Mouse (Mus musculus) hindbrain, embryonic 12.5 days (tissue): Measurements from ENCODE around the gene Rimklb. TPM values are rescaled to one million over a fixed set of nuclear protein-coding genes. Genes with fewer than 3 reads are reported as not detected.
"Not testable (repeated sequence)": the region's sequence is repeated elsewhere in the genome, so short reads cannot be mapped to it uniquely, and the experiment has no call there.

Experiments used
- ATAC-seq: fragments of 200-750 bp; cut with Nextera tagmentation; 2 replicates; pipeline ENCODE4 v1.8.0; 2017; ENCODE audit warnings: moderate TSS enrichment; ENCODE audit not compliant: low FRiP score
- H3K27ac ChIP-seq: fragments of 300-500 bp; sonication (generic); 2 replicates; pipeline ENCODE4 v1.5.1; 2016; ENCODE audit warnings: mild to moderate bottlenecking
- H3K27me3 ChIP-seq: fragments of 300-500 bp; sonication (generic); 2 replicates; pipeline ENCODE4 v1.6.1; 2016; ENCODE audit warnings: mild to moderate bottlenecking
- H3K36me3 ChIP-seq: fragments of 300-500 bp; sonication (generic); 2 replicates; pipeline ENCODE4 v1.6.1; 2016; ENCODE audit warnings: mild to moderate bottlenecking
- H3K4me1 ChIP-seq: fragments of 300-500 bp; sonication (generic); 2 replicates; pipeline ENCODE4 v1.6.1; 2016
- H3K4me2 ChIP-seq: fragments of 300-500 bp; sonication (generic); replicated peaks from 2 replicates; pipeline ENCODE4 v1.6.1; 2016; ENCODE audit warnings: mild to moderate bottlenecking
- H3K4me3 ChIP-seq: fragments of 300-500 bp; sonication (generic); 2 replicates; pipeline ENCODE4 v1.5.1; 2016; ENCODE audit warnings: mild to moderate bottlenecking
- H3K9ac ChIP-seq: fragments of 300-500 bp; sonication (generic); 2 replicates; pipeline ENCODE4 v1.6.1; 2016; ENCODE audit warnings: mild to moderate bottlenecking, moderate library complexity
- H3K9me3 ChIP-seq: fragments of 300-500 bp; sonication (generic); replicated peaks from 2 replicates; pipeline ENCODE4 v1.6.1; 2016; ENCODE audit warnings: mild to moderate bottlenecking
- WGBS: fragments of 180-500 bp; shearing (Covaris S2); methylation state at CpG from one replicate; pipeline ENCODE4 v1.1.7; 2016; 5-methylcytosine and 5-hydroxymethylcytosine counted together
- polyA plus RNA-seq: library from polyadenylated mRNA; unstranded; fragments of >200 nt; fragmentation: Nextera tagmentation; extraction: Ambion mirVana; gene quantifications from 2 replicates; pipeline ENCODE4 v1.2.1, GENCODE M21; 2016

Rimklb gene
- polyA plus RNA-seq, result 78.4 and 90.9 TPM in 2 replicates

- Histone ChIP-seq H3K4me3 (no peak within 1 kb of the TSS), H3K9me3 (no peaks in the 10 kb centered on the region), H3K4me1 (peaks cover 19% of the 10 kb centered on the region), H3K36me3 (no peaks in the 10 kb centered on the region), H3K4me2 (no peak within 1 kb of the TSS), H3K9ac (no peak within 1 kb of the TSS), H3K27ac (no peak within 1 kb of the TSS), H3K27me3 (no peaks in the 10 kb centered on the region)
- ATAC-seq, result no peak
- 87% methylated on average over 5 of the region's 5 CpGs for WGBS
Observed at GRCm38 (mm10) chr6:122498661-122499060, at the start of gene Rimklb. Gene Rimklb, minus strand, starts transcription at chr6:122498761.

GRCm38 (mm10) chr6:122545948-122546347 lies 47.4 kb upstream of the Rimklb start:
- Histone ChIP-seq H3K27ac (no peak overlapping the region), H3K9me3 (no peaks in the 10 kb centered on the region), H3K9ac (no peak overlapping the region), H3K36me3 (no peaks in the 10 kb centered on the region), H3K27me3 (no peaks in the 10 kb centered on the region), H3K4me1 (no peaks in the 10 kb centered on the region), H3K4me2 (no peak overlapping the region), H3K4me3 (no peak overlapping the region)
- no peak for ATAC-seq
- WGBS, result 79% methylated on average over 10 of the region's 10 CpGs

- Histone ChIP-seq H3K9me3 (no peaks in the 10 kb centered on the region), H3K27me3 (no peaks in the 10 kb centered on the region), H3K9ac (no peak overlapping the region), H3K4me2 (no peak overlapping the region), H3K36me3 (no peaks in the 10 kb centered on the region), H3K4me3 (no peak overlapping the region), H3K4me1 (no peaks in the 10 kb centered on the region), H3K27ac (no peak overlapping the region)
- WGBS, result 81% methylated on average over 9 of the region's 9 CpGs
- no peak for ATAC-seq
Observed at GRCm38 (mm10) chr6:122545289-122545882, 46.8 kb upstream of the Rimklb start.

- Histone ChIP-seq H3K4me1 (no peaks in the 10 kb centered on the region), H3K4me3 (no peak overlapping the region), H3K9ac (0 out of 2 replicates have a peak overlapping the region, but pooled peaks have one; percentile 25), H3K27me3 (no peaks in the 10 kb centered on the region), H3K4me2 (no peak overlapping the region), H3K27ac (no peak overlapping the region), H3K9me3 (no peaks in the 10 kb centered on the region), H3K36me3 (no peaks in the 10 kb centered on the region)
- WGBS, result 100% methylated on average over 1 of the region's 1 CpGs
- no peak for ATAC-seq
Observed at GRCm38 (mm10) chr6:122544672-122545071, 46.1 kb upstream of the Rimklb start.

- H3K4me1 ChIP-seq, result no peaks in the 10 kb centered on the region
- H3K4me2 ChIP-seq, result no peak overlapping the region
- H3K27me3 ChIP-seq, result no peaks in the 10 kb centered on the region
- no peaks in the 10 kb centered on the region for H3K36me3 ChIP-seq
- H3K4me3 ChIP-seq, result no peak overlapping the region
- no peak overlapping the region for H3K27ac ChIP-seq
- WGBS, result 87% methylated on average over 5 of the region's 5 CpGs
- no peak overlapping the region for H3K9ac ChIP-seq
- ATAC-seq, result no peak
- H3K9me3 ChIP-seq, result no peaks in the 10 kb centered on the region
Observed at GRCm38 (mm10) chr6:122543574-122543973, 45.0 kb upstream of the Rimklb start.

- H3K27me3 ChIP-seq, H3K4me1 ChIP-seq, H3K9ac ChIP-seq, H3K36me3 ChIP-seq, ATAC-seq, H3K9me3 ChIP-seq, H3K27ac ChIP-seq, H3K4me2 ChIP-seq, H3K4me3 ChIP-seq: not testable (repeated sequence)
- WGBS, result 81% methylated on average over 5 of the region's 5 CpGs
Observed at GRCm38 (mm10) chr6:122542459-122542858, 43.9 kb upstream of the Rimklb start.

GRCm38 (mm10) chr6:122539564-122539963 lies 41.0 kb upstream of the Rimklb start:
- no peak overlapping the region for H3K4me2 ChIP-seq
- ATAC-seq, result no peak
- H3K4me3 ChIP-seq, result no peak overlapping the region
- H3K9me3 ChIP-seq, result no peaks in the 10 kb centered on the region
- no peaks in the 10 kb centered on the region for H3K36me3 ChIP-seq
- no peaks in the 10 kb centered on the region for H3K27me3 ChIP-seq
- H3K4me1 ChIP-seq, result no peaks in the 10 kb centered on the region
- WGBS, result 77% methylated on average over 9 of the region's 9 CpGs
- H3K27ac ChIP-seq, result no peak overlapping the region
- no peak overlapping the region for H3K9ac ChIP-seq

- no peak overlapping the region for H3K4me2 ChIP-seq
- H3K9ac ChIP-seq, result no peak overlapping the region
- no peak overlapping the region for H3K27ac ChIP-seq
- no peaks in the 10 kb centered on the region for H3K36me3 ChIP-seq
- H3K4me3 ChIP-seq, result no peak overlapping the region
- WGBS, result 40% methylated on average over 3 of the region's 3 CpGs
- no peaks in the 10 kb centered on the region for H3K9me3 ChIP-seq
- no peak for ATAC-seq
- H3K27me3 ChIP-seq, result no peaks in the 10 kb centered on the region
- H3K4me1 ChIP-seq, result peaks cover 7% of the 10 kb centered on the region; the same call in 1 of the 2 replicates
Observed at GRCm38 (mm10) chr6:122534032-122534431, 35.5 kb upstream of the Rimklb start.

GRCm38 (mm10) chr6:122532883-122533302 lies 34.3 kb upstream of the Rimklb start:
- Histone ChIP-seq H3K27me3 (no peaks in the 10 kb centered on the region), H3K36me3 (no peaks in the 10 kb centered on the region), H3K4me1 (peaks cover 7% of the 10 kb centered on the region; the same call in 1 of the 2 replicates), H3K4me2 (peak overlapping the region; percentile 38), H3K9ac (peak overlapping the region; percentile 28; the same call in 1 of the 2 replicates), H3K9me3 (no peaks in the 10 kb centered on the region), H3K27ac (no peak overlapping the region), H3K4me3 (0 out of 2 replicates have a peak overlapping the region, but pooled peaks have one; percentile 15)
- 11% methylated on average over 4 of the region's 4 CpGs for WGBS
- peak; percentile 43; the same call in 1 of the 2 replicates for ATAC-seq

- 68% methylated on average over 8 of the region's 8 CpGs for WGBS
- H3K4me3 ChIP-seq, result no peak overlapping the region
- no peak overlapping the region for H3K9ac ChIP-seq
- no peak for ATAC-seq
- peaks cover 7% of the 10 kb centered on the region; the same call in 1 of the 2 replicates for H3K4me1 ChIP-seq
- no peaks in the 10 kb centered on the region for H3K36me3 ChIP-seq
- no peak overlapping the region for H3K4me2 ChIP-seq
- no peaks in the 10 kb centered on the region for H3K27me3 ChIP-seq
- H3K27ac ChIP-seq, result no peak overlapping the region
- H3K9me3 ChIP-seq, result no peaks in the 10 kb centered on the region
Observed at GRCm38 (mm10) chr6:122531466-122532174, 33.1 kb upstream of the Rimklb start.

- 80% methylated on average over 11 of the region's 11 CpGs for WGBS
- no peak overlapping the region for H3K4me3 ChIP-seq
- no peaks in the 10 kb centered on the region for H3K27me3 ChIP-seq
- H3K9me3 ChIP-seq, result no peaks in the 10 kb centered on the region
- no peak overlapping the region for H3K4me2 ChIP-seq
- ATAC-seq, result no peak
- H3K36me3 ChIP-seq, result no peaks in the 10 kb centered on the region
- no peak overlapping the region for H3K9ac ChIP-seq
- H3K4me1 ChIP-seq, result peaks cover 4% of the 10 kb centered on the region; the same call in 1 of the 2 replicates
- no peak overlapping the region for H3K27ac ChIP-seq
Observed at GRCm38 (mm10) chr6:122528136-122528535, 29.6 kb upstream of the Rimklb start.

- no peak for ATAC-seq
- 70% methylated on average over 12 of the region's 12 CpGs for WGBS
- Histone ChIP-seq H3K4me1 (no peaks in the 10 kb centered on the region; the same call in 1 of the 2 replicates), H3K27ac (no peak overlapping the region), H3K36me3 (no peaks in the 10 kb centered on the region), H3K9me3 (no peaks in the 10 kb centered on the region), H3K9ac (no peak overlapping the region), H3K4me2 (no peak overlapping the region), H3K4me3 (no peak overlapping the region), H3K27me3 (no peaks in the 10 kb centered on the region)
Observed at GRCm38 (mm10) chr6:122527596-122527995, 29.0 kb upstream of the Rimklb start.
